Mouse (Mus musculus): ENCODE results near the gene Mia2. TPM values are rescaled to one million over a fixed set of nuclear protein-coding genes. Genes with fewer than 3 reads are reported as not detected.
"Not testable (repeated sequence)": the region's sequence is repeated elsewhere in the genome, so short reads cannot be mapped to it uniquely, and the experiment has no call there.

Gene Mia2
- total RNA-seq (2022): 100 to 1,000 TPM in 3 of 4 experiments, 10 to 100 TPM in 1; 92.5 to 114 (median 104) TPM

DNA sequence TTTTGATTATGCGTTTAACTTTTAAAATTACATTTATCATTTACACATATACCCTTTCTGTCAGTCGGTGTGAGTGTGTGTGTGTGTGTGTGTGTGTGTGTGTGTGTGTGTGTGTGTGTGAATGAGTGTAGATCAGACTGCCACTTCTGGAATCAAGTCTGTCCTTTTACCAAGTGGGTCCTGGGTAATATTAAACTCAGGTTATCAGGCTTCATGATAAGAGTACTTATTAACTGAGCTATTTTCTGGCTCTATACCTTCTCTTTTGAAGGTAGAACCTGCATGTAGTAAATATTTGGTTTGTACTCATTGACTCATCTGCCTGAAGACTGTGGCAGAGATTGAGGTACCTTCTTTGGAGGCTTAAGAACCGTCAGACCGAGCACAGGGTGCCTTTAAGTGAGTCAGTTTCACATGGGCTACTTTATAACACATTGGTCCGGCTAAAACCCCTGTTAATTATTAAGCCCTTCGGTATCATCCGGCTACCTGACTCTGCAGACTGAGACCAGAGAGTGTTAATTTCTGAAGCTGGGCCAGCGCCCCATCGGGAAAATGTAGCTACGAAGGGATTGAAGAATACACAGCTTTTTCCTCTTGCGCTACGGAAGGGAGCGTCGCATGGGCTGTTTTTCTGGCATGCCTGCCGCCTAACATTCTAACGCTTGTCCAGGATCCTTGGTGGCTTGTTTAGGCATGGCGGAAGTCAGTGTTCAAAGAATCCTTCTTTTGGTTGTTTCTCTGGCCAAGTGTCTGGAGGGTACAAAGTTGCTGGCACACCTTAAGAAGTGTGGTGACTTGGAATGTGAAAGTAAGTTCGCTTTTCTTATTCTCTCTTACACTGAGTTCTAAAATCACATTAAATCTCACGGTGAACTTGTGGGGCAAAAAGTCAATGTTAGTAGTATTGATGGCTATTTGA is at the start of gene Mia2:
Gene Mia2, plus strand, starts transcription at position 696 of the 922 bp plus-strand sequence.
- no peak for DNase-seq (ENCODE audit: low spot score in 2 of 2)

- no peak for DNase-seq (ENCODE audit: low spot score in 2 of 2)
Observed at GRCm38 (mm10) chr12:59052470-59052869, 43.1 kb upstream of the Mia2 start.

- DNase-seq (ENCODE audit: low spot score in 2 of 2): no peak
Observed at GRCm38 (mm10) chr12:59053166-59053565, 42.4 kb upstream of the Mia2 start.

DNA sequence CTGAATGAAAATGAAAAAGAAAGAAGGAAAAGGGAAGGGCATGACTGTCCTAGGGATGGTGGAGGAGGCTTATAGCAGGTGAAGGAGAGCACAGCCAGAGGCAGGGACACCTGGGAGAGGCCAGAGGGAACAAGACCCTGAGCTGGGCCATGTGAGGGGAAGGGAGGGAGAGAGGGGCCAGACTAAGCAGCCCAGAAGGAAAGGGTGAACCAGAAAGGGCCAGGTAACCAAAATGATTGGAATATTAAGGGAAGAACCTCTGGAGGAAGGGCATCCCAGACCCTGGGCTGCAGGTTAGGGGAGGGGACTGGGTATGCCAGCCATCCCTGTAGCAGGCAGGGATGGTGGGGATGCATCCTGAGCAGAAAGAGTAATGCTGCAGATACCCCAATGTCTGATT is 41.6 kb upstream of the Mia2 start:
- DNase-seq (ENCODE audit: low spot score in 2 of 2): no peak

DNA sequence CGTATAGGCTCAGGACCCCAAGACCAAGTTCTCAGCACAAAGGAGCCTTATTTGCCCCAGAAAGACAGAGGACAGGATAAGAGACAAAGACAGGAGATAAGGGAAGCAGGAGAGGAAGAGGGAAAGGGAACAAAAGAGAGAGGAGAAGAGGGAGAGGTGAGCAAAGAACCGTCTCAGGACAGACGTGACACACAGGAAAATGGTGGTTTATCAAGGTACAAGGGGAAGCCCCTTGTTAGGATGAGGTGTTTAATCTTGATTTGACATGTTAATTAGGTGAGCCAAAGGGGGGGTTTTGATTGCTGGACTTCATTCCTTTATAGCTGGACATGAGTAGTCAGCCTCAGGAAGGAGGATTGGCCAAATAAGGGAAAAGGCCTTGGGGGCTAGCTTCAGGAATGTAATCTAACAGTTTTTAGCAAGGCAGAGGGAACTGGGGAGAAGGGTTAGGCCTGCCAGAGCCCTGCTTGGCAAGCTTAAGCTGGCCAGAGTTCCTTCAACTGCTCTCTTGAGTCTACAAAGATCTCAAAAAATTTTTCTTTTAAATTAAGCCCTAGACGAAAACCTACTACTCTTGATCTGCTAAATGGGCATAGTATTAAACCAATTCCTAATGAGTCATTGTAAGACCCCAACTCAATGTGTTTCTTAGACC is 40.3 kb upstream of the Mia2 start:
- no peak for DNase-seq (ENCODE audit: low spot score in 2 of 2)

DNA sequence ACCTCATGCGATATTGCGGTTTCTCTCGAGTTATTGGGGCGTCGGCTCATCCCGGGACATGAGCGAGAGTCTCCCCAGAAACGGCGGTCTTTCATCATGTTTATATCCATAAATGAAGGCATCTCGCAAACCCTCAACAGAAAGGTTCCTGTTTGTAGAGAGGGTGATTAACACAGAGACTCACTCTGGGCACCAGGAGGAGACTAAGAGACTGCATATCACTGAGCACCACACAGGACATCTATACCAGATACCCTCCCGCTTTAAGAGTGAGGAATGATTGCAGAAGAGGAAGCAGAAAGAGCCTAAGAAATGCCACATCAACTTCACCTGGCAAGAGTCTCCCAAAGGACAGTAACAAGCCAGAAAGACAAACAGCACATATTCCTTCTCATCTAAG is 39.4 kb upstream of the Mia2 start:
- no peak for DNase-seq (ENCODE audit: low spot score in 2 of 2)

DNA sequence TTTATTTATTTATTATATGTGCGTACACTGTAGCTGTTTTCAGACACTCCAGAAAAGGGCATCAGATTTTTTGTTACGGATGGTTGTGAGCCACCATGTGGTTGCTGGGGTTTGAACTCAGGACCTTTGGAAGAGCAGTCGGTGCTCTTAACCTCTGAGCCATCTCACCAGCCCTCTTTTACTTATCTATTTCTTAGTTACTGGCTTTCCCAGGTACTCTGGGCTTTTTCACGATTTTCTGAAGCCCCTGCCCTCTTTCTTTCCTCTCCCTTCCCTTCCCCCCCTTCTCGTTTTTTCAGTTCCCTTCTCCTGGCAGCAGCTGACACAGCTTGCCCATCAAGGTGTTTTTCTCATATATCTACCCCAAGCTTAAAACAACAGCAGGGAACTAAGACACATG is 37.4 kb upstream of the Mia2 start:
- not testable (repeated sequence) for DNase-seq (ENCODE audit: low spot score in 2 of 2)

DNA sequence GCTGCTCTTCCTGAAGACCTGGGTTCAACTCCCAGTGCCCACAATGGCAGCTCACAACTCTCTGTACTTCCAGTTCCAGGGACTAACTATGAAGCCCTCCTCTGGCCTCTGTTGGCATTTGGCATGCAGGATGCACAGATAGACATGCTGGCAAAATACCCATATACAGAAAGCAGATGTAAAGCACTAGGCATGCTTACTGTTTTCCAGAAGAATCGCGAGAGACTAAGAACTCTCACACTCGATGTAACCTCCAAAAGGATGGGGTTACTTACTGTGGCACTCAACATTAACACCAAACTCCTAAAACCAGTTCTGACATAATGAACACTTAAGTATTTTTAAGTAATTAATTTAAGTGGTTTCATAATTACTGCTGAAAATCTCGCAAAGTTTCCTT is 35.3 kb upstream of the Mia2 start:
- no peak for DNase-seq (ENCODE audit: low spot score in 2 of 2)

DNA sequence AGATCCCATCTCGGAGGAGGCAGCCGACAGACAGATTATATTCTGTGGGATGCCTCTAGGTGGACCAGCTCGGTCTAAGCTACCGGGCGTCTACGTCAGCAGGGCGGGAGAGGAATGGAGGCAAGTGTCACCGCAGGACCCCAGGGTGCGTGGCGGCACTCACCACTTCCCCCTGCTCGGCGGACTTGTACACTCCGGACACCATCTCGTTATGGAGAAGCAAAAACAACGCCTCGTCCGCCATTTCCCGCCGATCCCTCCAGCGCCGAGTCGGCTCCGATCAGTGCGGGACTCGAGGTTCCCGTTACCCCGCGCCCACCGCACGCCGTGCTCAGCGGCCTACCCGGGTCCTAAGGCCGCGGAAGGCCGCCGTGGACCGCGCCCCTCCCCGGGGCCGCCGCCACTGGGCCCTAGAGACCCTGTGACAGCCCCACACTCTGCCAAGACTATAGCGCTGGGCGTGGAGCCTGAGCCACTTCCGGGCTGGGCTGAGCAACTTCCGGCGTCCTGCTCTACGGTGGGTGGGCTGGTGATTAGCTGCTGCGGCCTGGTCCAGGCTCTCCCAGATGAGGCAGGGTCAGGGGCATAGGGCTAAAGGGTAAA is 34.5 kb upstream of the Mia2 start, which contains the start of gene Trappc6b:
Gene Trappc6b, minus strand, starts transcription at position 480 of the 603 bp plus-strand sequence.
- peak; percentile 54 to 76 for DNase-seq (ENCODE audit: low spot score in 2 of 2)

GRCm38 (mm10) chr12:59064837-59065236 is 30.8 kb upstream of the Mia2 start:
- no peak for DNase-seq (ENCODE audit: low spot score in 2 of 2)

GRCm38 (mm10) chr12:59065776-59066175 is 29.8 kb upstream of the Mia2 start:
- no peak for DNase-seq (ENCODE audit: low spot score in 2 of 2)

GRCm38 (mm10) chr12:59066448-59067077 is 29.0 kb upstream of the Mia2 start, which contains the start of gene Pnn:
TSS of gene Pnn (plus strand) at chr12:59066884.
- peak; percentile 94 to 95 for DNase-seq (ENCODE audit: low spot score in 2 of 2)

GRCm38 (mm10) chr12:59067095-59067494 is 28.5 kb upstream of the Mia2 start:
- no peak for DNase-seq (ENCODE audit: low spot score in 2 of 2)

- no peak for DNase-seq (ENCODE audit: low spot score in 2 of 2)
Observed at GRCm38 (mm10) chr12:59068791-59069190, 26.8 kb upstream of the Mia2 start.

DNA sequence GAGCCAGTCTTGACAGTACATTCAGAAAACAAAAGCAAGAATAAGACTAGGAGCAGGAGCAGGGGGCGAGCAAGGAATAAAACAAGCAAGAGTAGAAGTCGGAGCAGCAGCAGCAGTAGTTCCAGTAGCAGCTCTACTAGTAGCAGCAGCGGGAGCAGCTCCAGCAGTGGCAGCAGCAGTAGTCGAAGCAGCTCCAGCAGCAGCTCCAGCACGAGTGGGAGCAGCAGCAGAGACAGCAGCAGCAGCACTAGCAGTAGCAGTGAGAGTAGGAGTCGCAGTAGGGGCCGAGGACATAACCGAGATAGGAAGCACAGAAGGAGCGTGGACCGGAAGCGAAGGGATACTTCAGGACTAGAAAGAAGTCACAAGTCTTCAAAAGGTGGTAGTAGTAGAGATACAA is 23.3 kb upstream of the Mia2 start:
- no peak for DNase-seq (ENCODE audit: low spot score in 2 of 2)

GRCm38 (mm10) chr12:59074052-59074451 is 21.5 kb upstream of the Mia2 start:
- no peak for DNase-seq (ENCODE audit: low spot score in 2 of 2)

DNA sequence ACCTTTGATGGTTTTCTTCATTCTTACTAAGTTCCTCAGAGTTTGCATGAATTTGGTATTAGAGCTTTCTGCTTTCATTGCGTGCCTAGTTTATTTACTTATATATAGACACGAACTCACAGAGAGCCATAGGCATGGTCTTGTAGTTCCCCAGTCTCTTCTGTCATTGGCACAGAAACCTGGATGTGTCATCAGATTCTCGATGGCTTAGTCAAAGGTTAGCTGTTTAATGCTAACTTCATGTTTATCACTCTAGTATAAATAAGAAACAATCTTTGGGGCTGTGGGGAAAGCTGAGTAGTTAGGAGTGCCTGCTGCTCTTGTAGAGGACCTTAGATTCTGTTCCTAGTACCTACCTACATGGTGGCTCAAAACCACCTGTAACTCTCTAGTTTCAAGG is 18.6 kb upstream of the Mia2 start:
- no peak for DNase-seq (ENCODE audit: low spot score in 2 of 2)

- DNase-seq (ENCODE audit: low spot score in 2 of 2): no peak
Observed at GRCm38 (mm10) chr12:59077883-59078282, 17.7 kb upstream of the Mia2 start.

DNA sequence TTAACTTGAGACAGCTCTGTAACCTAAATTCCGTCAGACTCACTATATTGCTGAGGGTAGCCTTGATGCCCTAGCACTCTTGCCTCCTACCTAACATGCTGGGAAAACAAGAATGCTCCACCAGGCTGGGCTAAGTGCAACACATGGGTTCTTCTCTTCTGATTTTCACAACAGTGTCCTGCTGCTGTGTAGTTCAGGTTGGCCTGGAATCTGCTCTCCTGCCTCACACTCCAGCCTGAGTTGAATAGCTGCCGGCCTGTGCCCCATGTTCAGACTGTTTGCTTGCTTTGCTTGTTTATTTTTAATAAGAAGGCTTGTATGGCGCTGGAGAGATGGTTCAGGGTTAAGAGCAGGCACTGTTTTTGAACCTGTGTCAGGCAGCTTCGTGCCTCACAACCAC is 15.1 kb upstream of the Mia2 start:
- no peak for DNase-seq (ENCODE audit: low spot score in 2 of 2)

DNA sequence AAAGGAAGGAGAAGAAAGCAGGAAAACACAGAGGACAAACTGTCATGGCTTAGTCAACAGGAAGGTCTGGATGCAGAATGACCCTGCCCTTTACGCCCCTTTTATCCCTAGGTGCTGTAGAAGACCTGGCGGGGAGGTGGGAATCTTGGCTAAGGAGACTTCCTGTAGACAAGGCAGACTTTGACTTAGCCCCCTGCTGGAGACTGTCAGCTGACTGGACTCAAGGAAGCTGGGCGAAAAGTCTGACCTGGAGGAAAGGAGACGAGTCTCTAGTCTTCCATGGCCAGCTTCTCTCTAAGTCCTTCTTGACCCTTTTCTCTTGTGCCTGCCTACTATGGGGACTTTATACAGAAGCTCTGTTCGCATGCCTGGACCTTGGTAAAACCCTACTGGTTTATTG is 11.2 kb upstream of the Mia2 start:
- DNase-seq (ENCODE audit: low spot score in 2 of 2): no peak

GRCm38 (mm10) chr12:59086171-59086570 is 9.4 kb upstream of the Mia2 start:
- no peak for DNase-seq (ENCODE audit: low spot score in 2 of 2)

DNA sequence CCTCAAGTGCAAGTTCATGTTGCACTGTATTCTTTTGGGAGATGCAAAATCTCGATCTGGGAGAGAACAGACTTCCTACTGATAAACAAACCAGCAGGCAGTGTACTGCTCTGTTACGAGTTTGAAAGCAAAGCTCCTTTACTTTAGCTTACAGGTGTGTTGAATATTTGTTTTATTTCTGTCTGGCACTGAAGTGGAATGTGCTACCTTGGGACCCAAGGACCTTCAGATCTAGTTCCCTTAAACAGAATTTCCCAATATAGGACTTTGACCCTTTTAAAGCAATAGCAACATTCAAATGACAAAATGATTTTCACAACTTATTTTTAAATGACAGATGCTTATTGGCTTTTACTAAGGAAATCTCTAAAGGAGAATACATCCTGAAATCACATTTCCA is 2.1 kb upstream of the Mia2 start:
- no peak for DNase-seq (ENCODE audit: low spot score in 2 of 2)
